Mouse (Mus musculus) urinary bladder, postnatal 10 days (tissue): ENCODE results near the gene Kif6.

Experiments used
- DNase-seq: peaks from one replicate; pipeline ENCODE4 v3.0.0; 2022; ENCODE audit warnings: low spot score

Gene Kif6

DNA sequence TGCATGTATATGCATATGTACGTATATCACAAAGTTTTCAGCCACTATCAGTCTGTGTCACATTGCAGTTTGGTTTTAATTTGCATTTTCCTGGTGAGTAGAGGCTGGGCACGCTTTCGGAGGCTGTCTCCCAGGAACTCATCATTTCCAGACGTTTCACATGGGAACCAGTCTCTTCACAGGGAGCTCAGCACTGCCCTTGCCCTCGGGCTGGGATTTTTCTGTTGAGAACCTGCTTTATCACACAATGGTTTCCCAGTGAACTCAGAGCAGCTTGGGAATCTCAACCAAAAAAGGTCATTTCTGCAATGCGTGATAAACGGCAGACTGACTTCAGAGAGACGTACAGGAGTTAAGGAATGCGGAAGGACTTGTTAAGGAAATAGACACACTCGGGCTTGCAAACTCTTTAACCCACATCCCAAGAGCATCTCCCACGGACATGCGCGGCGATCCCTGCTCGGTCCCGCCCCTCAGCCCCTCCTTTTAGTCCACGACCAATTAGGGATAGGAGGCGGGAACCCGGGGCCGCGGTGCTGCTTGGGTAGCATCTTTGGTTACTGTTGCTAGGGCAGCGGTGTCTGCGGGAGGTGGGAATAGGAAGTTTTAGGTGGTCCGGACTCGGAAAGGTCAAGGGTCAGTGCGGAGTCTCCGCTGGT is at the start of gene Kif6:
TSS of gene Kif6 (plus strand) at position 560 of the 659 bp plus-strand sequence.
- peak; percentile 51 for DNase-seq

GRCm38 (mm10) chr17:49568717-49569116 is 46.2 kb upstream of the Kif6 start:
- DNase-seq = no peak

- no peak for DNase-seq
Observed at GRCm38 (mm10) chr17:49577321-49577720, 37.6 kb upstream of the Kif6 start.

DNA sequence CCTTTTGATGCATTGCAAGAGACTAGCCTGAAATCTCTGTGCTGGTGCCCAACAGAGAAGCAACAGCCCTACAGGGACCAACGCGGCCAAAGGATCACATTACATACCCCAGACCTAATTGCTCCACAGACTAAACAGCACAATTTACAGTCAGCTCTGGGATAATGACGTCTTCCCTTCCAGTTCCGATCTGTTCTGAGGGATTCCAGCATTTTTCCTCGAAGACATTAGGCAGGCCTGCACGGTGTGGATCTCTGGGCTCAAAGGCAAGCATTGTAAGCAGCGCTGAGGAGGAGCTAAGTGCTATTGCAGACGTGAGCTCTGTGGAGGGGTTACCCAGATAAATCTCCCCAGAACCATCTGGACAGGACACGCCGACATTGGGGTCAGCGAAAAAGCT is 32.5 kb upstream of the Kif6 start:
- DNase-seq = no peak

DNA sequence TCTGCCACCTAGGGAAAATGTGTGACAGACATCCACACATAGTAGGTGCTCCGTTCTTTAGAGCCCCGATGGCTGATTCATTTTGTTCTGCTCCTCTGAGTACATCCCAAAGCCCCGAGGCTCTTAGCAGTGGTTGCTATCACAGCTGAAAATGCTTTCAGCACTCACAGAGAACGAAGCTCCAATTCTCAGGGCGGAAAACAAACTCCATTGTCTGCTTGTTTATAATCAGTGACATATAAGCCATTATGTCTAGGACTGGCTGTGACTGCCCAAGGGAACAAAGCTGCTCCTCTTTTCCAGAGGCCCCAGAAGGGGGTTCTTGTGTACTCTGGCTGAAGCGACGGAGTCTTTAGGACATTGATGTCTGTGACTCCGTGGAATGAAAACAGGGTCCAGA is 24.9 kb upstream of the Kif6 start:
- no peak for DNase-seq

DNA sequence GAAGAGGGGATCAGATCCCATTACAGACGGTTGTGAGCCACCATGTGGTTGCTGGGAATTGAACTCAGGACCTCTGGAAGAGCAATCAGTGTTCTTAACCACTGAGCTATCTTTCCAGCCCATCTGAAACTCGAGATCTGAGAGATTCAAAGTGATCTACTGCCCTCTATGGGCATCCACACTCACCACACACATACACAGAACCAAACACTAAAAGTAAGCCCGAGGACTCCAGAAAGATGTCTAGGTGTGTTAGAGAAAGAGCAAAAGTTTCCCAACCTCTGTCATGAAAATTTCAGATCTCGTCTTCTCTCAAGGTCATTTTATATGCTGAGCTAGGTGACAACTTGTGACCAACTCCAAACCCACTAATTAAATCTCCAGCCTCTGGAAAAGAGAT is 9.5 kb upstream of the Kif6 start:
- DNase-seq = no peak

GRCm38 (mm10) chr17:49607351-49608027 is 7.4 kb upstream of the Kif6 start:
- no peak for DNase-seq

- no peak for DNase-seq
Observed at GRCm38 (mm10) chr17:49610296-49610695, 4.6 kb upstream of the Kif6 start.

GRCm38 (mm10) chr17:49615241-49615651 is 310 bp downstream of the Kif6 start:
- no peak for DNase-seq

- DNase-seq = no peak
Observed at GRCm38 (mm10) chr17:49624572-49624971, 9.6 kb downstream of the Kif6 start.

DNA sequence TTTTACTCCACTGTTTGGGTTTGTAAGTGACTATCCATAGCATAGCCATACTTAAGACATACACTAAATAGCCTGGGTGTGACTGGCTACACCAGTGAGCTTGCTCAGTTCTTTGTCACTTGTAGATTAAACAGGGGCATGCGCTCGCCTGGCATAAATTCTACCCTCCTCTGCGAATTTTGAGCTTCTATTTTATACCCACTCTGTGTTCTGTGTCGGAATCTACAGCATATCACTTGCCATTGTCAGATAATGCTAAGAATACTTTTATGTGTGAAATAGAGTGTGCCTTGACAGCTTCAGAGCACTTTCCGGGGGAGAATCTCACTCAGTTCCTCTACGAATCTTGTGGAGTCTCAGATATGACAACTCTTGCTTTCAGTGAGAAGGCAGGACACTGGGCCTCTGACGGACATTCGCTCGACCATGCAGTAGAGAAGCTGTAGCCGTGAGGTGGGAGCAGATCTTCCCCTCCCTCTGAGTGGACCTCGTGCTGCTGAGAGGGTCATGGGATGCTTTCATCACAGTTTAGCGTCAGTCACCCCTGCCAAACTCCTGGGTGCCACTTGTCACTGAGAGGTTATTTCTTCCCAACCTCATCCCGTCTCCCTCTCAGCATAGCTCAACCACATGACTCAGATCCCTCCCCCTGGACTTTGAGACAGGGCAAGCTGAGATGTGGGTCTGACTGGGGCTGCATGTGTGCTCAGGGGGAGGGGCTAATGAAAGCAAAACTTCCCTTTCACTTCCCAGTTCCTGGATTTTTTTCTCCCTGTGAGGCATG is 12.3 kb downstream of the Kif6 start:
- no peak for DNase-seq

DNA sequence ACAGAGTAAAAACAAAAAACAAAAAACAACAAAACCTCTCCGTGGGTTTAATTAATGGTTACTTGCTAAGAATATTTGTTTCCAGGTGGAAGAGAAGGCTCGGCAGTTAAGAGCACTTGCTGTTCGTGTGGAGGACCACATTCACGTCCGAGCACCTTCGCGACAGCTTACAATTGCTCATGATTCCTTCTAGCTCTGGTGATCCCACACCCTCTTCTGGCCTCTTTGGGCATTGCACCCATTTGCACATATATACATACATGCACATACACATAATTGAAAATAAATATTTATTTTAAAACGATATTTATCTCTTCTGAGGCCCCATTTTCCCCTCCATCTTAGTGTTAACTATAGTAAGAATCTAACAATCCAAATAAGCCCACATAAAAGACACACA is 13.9 kb downstream of the Kif6 start:
- DNase-seq = no peak

- no peak for DNase-seq
Observed at GRCm38 (mm10) chr17:49633041-49633440, 18.1 kb downstream of the Kif6 start.

GRCm38 (mm10) chr17:49641903-49642302 is 27.0 kb downstream of the Kif6 start:
- DNase-seq = no peak

DNA sequence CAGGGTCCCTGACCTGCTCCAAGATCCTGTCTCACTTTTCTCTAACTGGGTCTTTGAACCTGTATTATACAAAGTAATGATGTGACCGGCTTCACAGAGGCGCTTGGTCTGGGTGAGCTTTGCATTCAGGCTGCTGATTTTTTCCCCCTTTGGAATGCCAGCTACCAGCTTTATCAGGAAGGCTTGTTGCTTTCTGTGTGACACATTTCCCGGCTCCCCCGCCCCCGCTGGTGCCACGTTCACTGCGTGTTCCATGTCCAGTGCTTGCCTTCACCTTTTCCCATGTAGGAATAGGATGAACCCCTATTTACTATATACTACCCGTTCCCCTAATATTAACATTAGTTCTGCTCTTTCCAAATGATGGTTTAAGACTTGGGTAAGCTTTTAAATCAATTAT is 27.4 kb downstream of the Kif6 start:
- DNase-seq = no peak

GRCm38 (mm10) chr17:49642889-49643490 is 28.1 kb downstream of the Kif6 start:
- no peak for DNase-seq

- no peak for DNase-seq
Observed at GRCm38 (mm10) chr17:49646267-49646666, 31.3 kb downstream of the Kif6 start.

GRCm38 (mm10) chr17:49648970-49649369 is 34.0 kb downstream of the Kif6 start:
- DNase-seq = no peak

DNA sequence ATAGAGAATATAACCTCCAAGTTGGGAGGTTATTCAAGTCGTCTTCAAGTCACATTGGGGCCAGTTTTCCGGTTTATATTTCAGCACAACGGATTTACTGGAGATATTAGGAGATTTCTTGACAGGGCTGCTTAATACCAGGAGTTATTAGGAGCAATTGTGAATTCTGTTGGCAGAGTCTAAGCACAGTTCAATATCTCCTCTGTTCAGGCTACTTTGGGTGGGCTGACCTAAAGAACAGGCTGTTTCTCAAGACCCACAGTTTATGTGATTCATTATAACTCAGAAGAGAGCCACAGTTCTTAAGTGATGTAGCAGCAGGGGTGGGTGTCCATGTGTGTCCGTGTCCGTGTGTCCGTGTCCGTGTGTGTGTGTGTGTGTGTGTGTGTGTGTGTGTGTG is 34.5 kb downstream of the Kif6 start:
- DNase-seq = no peak

DNA sequence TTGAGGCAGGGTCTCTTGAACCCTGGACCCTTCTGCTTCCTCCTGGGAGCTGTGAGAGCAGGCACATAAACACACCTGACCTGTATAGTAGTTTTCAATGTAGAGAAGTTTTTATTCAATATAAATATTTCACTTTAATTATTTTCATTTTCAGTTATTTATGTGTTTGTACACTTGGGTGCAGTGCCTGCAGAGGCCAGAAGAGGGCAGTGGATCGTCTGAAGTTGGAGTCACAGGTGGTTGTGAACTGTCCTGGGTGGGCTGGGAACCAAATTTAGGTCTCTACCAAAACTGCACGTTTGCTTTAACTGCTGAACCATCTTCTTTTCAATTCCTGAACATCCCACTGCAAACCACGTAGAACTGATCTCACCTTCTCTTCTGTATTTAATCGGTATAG is 35.4 kb downstream of the Kif6 start:
- no peak for DNase-seq

- DNase-seq = no peak
Observed at GRCm38 (mm10) chr17:49652357-49652756, 37.4 kb downstream of the Kif6 start.

DNA sequence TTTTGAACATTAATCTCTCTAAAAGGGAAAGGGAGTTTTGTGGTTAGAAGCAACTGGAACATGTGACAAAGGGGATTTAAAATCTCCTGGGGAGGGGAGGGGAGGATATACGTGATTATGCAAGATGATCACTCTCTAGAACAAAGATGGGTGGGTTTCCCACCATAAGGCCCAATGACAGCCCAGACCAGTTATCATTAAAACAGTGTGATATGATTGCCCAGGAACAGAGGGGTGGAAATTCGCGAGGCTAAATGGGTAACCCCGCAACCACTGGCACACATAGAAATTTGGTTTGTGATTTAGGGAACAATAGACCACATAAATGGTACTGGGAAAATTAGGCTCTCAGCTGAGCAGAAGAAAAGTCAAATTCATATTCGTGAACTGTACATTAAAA is 37.9 kb downstream of the Kif6 start:
- DNase-seq = no peak

DNA sequence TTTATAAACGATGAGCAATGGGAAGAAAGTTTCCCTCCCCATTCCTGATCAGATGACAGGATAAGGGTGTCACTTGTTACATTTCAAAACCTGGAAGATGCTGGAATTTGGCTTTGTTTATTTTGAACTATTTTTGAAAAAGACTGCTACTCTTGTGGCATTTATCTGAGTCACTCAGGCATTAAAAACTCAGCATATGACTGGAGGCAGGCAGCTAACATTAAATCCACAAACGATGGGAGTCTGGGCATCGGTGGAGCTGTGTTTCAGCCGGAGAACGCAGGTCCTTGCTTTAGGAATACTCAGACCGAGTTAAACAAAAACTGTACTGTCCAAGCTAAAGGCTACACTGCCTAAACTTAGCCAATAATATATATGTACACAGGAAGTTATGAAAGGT is 46.7 kb downstream of the Kif6 start:
- DNase-seq = no peak
